Mouse (Mus musculus): ENCODE data around the gene Slit2. TPM values are rescaled to one million over a fixed set of nuclear protein-coding genes. Genes with fewer than 3 reads are reported as not detected.
A peak's percentile ranks its signal among the peaks of the same experiment; 100 is the strongest.

The Slit2 gene
- polyA plus RNA-seq, 1 experiment from 2014 or later = 30.7 TPM

- WGBS = 91% methylated on average over 2 of the region's 2 CpGs
- no peak overlapping the region for H3K4me2 ChIP-seq (replicated peaks; ENCODE audit: low read depth, low read length)
- H3K4me3 ChIP-seq (ENCODE audit: low read depth, low read length) = no peak overlapping the region
- no peak overlapping the region for H3K27ac ChIP-seq (ENCODE audit: low read length)
- no peaks in the 10 kb centered on the region for H3K27me3 ChIP-seq (replicated peaks; ENCODE audit: insufficient read depth, low read length)
- H3K9me3 ChIP-seq (ENCODE audit: low read length) = no peaks in the 10 kb centered on the region
- no peak overlapping the region for H3K9ac ChIP-seq (replicated peaks; ENCODE audit: low read depth)
- H3K4me1 ChIP-seq (ENCODE audit: insufficient read depth, low read depth, low read length) = no peaks in the 10 kb centered on the region
- ATAC-seq (no peak), DNase-seq (ENCODE audit: low spot score) (no peak)
- no peaks in the 10 kb centered on the region for H3K36me3 ChIP-seq (ENCODE audit: insufficient read depth, low read length)
- TF ChIP-seq CTCF (IDR thresholded peaks at IDR 0.05) (no peak), EP300 (IDR thresholded peaks at IDR 0.05) (no peak)
These were observed 363.2 kb downstream of the Slit2 start for GRCm38 (mm10) chr5:48345983-48346648.

DNA sequence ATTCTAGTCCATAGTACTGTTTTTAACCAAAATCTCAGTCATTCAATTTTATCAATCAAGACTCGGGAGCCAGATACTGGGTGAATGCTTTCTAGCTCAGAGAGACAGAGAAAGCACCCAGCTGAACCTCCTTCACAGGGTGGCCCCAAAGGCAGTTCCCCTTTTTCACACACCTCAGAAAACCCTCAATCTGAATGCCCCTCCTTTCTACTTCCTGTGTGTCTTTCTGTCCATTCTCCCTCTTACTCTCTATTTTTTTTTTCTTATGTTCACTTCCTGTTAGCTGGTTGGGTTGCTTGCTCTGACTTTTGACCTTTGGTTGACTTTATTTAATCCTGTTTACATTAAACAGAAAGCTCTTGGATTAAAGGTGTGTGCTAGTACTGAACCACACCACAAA lies 366.4 kb downstream of the Slit2 start:
- ATAC-seq (no peak), DNase-seq (ENCODE audit: low spot score) (no peak)
- Histone ChIP-seq H3K4me2 (replicated peaks; ENCODE audit: low read depth, low read length) (no peak overlapping the region), H3K27me3 (replicated peaks; ENCODE audit: insufficient read depth, low read length) (no peaks in the 10 kb centered on the region), H3K27ac (ENCODE audit: low read length) (no peak overlapping the region), H3K4me3 (ENCODE audit: low read depth, low read length) (no peak overlapping the region), H3K9ac (replicated peaks; ENCODE audit: low read depth) (no peak overlapping the region), H3K4me1 (ENCODE audit: insufficient read depth, low read depth, low read length) (no peaks in the 10 kb centered on the region), H3K9me3 (ENCODE audit: low read length) (no peaks in the 10 kb centered on the region), H3K36me3 (ENCODE audit: insufficient read depth, low read length) (no peaks in the 10 kb centered on the region)
- WGBS = 76% methylated on average over 1 of the region's 1 CpGs
- TF ChIP-seq EP300 (IDR thresholded peaks at IDR 0.05) (no peak), CTCF (IDR thresholded peaks at IDR 0.05) (no peak)

Small RNA genes lying within 50 kb of the gene (microRNA-seq; reads per million reads assigned to microRNA genes)
- gene Mir218-1 = 26.4 reads per million, percentile 32 among the genes with 10 or more reads in this experiment
